Mouse (Mus musculus) activated CD4-positive, CD25-positive, alpha-beta regulatory T cell, adult 4 months (primary cell): ENCODE measurements around the gene Draxin. TPM values are rescaled to one million over a fixed set of nuclear protein-coding genes. Genes with fewer than 3 reads are reported as not detected.

ENCODE experiments used
- ATAC-seq: one replicate; pipeline ENCODE4 v1.8.0; 2017
- polyA plus RNA-seq, 2 experiments: library from polyadenylated mRNA; unstranded; fragments of 100-300 nt; shearing (Covaris generic); gene quantifications; one replicate each; pipeline ENCODE4 v1.2.1; 2017

The Draxin gene
- polyA plus RNA-seq, 2 experiments from 2014 or later: 0.11 TPM; not detected in 1

DNA sequence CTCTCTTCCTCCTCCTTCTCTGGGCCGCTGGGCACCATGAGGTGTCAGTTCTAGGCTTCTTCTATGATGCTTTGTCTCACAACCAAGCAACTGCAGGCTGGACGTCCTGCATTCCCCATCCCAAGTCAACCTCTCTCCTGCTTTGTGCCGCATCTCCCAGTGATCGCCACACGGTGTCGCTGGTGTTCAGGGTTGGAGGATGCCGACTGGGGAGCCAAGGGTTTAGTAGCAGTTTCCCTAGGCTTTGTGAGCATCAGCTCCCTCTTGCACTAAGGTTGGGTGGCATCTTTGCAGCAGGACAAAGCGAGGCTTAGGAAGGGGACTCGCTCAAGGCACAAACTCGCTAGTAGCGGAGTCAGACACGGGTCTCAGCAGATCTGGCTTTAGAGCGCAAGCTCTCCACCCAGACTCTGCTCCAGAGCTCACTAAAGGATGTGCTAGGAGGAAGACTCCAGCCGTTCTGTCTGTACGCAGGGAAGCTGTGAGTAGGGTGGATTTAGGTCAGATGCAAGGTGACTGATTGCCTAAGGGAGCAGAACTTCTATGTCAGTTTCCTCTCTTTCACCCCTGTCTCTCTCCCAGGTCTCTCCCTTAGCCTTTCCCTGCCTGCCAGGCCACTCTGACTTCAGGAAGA is 15.6 kb downstream of the Draxin start:
- ATAC-seq: peak; percentile 91

DNA sequence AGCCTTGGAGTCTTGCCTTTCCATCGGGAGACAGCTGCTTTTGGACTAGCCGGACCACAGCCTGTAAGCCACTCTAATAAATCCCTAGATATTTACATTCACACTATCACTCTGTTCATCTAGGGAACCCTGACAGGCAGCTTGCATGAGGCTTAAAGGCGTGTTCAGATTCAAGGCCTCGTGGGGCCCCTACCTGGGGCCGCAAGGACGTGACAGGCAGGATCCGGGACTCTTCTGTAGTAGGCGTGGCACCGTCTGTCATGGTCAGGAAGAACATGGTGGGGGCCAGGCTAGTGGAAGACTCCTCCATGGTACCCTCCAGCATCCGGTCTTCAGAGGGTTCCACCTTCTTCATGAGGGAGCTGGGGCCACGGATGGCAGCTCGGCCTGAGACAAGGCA is 18.0 kb downstream of the Draxin start:
- no peak for ATAC-seq

DNA sequence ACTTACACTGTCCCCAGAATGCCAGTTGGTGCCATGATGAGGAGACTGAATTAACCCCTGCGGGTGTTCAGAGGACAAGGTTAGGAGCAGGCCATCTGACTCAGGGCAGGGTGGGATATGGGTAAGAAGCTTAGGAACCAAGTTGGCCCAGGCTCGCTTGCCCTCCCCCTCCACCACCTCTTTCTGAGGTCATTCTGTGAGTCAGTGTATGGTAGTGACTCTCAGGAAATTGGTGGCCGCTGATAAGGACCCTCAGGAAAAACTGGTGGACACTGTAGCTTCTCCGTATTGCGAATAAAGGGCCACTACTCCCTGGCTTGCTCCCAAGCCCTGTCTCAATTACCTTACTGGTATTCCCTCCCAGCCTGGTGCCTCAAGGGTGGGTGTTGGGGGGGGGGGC is 21.3 kb downstream of the Draxin start:
- no peak for ATAC-seq

DNA sequence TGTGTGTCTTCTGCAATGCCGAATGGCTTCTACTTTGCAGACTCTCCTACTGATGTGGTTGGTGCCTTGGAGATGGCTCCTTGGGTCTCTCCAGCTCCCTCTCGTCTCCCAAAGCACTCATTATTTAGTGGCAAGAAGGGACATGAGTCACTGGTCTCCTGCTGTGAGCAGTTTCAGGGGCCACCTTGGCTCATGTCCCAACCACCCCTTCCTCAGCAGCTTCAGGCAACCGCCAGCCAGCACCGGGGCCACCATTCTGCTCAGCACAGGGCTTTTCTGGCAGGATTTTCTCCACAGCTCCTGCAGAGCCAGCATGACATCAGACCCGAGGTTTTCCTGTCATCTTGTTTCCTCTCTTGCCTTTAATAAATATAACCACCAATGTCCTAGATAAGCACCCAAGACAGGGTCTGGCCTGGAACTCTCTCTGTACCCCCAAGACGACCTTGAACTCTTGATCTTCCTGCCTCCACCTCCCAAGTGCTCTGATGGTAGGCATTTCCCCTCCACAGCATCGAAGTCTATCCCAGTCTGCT is 21.9 kb downstream of the Draxin start:
- ATAC-seq: no peak

DNA sequence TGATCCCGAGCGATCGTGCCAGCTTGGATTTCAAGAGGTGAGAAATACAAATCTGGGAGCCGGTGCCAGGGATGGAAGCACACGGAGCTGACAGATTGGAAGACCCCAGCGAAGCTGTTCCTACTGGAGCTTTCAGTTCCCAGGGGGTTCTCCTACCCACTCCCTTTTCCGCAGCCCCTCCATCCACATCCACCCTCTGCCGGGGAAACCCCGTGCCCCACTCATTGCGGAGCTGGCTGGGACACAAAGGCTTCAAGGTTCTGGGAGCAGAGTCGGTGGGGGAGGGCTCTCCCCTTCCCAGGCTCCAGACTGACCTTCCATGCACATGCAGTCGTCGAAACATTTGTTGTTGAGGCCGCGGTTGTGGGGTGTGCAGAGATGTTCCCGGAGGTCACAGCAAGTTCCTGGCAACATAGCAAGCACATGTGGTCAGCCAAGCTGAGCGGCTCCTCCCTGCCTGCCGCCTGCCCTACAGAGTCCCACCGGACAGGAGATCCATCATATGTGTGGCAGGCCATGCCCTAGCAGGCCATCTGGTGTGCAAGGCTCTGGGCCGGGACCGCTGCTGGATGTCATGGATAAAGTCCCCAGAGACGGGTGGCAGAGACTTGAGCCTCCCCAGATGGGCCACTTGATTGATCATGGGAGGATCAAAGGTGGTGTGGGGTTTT is 22.7 kb downstream of the Draxin start:
- no peak for ATAC-seq

DNA sequence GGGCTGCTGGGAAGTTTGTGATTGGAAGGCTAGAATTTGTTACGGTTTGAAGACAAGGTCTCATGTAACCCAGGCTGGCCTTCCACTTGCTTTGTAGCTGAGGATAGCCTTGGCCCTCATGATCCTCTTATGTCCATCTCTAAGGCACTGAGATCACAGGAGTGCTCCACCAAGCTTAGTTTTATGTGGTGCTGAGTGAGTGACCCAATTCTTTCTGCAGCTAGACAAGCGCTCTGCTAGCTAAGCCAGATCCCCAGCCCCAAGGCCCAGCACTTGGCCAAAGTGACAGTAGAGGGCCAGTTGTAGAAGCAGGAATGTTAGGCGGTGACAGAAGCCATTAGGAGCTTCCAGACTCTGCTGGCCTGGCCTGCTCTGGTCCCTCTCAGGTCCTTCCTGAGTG is 26.4 kb downstream of the Draxin start:
- no peak for ATAC-seq

DNA sequence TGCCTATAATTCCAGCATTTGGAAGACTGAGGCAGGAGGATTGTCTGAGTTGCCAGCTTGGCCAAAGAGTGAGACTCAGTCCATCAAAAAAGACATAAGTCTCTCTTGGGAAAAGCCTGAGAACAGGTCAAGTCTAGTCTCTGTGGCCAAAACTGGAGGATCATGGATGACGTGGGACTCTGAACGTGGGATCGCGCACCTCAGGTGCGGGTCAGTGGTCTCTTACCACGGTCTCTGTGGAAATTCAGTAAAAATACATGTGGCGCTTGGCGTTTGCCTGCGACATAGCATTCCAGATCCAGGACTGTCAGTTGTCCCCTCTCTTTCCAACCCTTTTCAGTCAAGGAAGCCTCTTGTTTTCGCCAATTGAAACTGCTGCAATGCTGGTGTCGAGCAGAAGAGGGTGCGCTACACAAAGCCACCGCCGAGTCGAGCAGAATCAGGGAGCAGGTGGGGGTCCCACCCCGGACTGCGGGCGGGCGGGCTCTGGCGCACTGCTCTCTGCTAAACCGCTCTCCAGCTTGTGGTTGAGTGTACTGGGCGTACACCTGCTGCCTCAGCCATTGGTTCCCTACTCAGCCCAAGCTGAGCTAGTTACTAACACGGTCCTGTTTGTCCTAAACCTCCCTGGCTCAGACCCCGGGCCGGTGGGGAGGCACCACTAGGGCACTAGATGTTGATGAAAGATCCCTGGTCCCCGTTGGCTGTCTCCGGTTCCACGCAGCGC is 28.5 kb downstream of the Draxin start:
- peak; percentile 43 for ATAC-seq

DNA sequence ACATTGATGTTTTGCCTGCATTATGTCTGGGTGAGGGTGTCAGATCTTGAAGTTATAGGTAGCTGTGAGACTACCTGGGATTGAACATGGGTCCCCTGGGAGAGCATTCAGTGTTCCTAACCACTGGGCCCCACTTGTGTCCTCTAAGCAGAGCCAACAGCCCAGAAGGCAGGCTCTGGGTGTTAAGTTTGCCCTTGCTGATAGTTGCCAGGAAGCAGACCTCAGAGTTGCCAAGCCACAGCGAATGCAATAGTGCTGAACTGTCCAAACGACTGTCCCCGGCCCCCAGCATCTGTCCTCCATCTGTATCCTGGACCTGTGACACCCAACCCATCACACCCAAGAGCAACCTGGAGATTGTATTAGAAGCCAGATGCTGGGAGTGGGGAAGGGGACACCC is 31.8 kb downstream of the Draxin start:
- no peak for ATAC-seq

DNA sequence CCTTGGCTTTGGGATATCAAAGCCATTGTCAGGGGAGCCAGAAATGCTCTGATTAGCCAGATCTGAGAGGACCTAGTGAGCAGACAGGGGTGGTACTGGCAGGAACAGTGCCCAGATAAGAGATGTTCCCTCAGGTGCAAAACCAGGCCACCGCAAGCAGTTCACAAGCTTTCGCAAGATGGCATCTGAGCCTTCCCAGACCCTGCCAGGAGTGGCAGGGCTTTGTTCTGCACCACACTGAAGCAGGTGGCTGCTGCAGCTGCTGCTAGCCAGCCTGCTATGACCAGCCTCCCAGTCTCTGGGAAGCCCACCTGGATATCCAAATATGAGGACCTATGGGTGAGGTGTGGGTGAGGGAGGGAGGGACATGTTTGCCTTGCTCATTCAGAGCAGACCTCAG is 32.6 kb downstream of the Draxin start:
- no peak for ATAC-seq

DNA sequence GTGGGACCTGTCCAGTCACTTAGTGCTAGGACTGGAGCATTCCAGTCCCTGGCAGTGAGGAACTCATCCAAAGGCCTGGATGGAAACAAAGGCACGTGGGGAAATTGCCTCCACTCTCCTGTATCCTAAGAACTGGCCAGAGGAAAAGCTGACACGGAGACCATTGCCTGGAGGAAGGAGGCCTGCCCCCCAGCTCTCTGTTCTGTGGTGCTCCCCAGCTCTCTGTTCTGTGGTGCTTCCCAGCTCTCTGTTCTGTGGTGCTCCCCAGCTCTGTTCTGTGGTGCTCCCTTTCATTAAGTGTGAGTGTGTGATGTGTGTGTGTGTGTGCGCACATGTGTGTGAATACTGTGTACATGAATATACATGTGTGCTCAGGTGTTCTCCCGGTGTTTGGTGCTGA is 35.4 kb downstream of the Draxin start:
- ATAC-seq: no peak

DNA sequence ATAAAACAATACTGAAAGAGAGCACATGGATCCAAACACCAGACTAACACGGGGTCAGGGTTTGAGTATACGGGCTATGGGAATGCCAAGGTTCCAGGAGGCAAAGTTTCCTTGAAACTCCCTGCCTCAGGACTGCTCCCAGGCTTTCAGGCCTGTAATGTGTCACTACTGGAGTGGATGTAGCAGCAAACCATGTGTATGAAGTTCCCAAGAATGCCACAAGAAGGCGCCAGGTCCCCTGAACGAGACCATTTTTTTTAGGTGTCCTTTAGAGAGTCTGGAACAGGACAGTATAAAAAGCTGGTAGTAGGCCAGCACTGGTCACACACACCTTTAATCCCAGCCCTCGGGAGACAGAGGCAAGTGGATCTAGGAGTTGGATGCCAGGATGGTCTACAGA is 36.3 kb downstream of the Draxin start:
- ATAC-seq: no peak

DNA sequence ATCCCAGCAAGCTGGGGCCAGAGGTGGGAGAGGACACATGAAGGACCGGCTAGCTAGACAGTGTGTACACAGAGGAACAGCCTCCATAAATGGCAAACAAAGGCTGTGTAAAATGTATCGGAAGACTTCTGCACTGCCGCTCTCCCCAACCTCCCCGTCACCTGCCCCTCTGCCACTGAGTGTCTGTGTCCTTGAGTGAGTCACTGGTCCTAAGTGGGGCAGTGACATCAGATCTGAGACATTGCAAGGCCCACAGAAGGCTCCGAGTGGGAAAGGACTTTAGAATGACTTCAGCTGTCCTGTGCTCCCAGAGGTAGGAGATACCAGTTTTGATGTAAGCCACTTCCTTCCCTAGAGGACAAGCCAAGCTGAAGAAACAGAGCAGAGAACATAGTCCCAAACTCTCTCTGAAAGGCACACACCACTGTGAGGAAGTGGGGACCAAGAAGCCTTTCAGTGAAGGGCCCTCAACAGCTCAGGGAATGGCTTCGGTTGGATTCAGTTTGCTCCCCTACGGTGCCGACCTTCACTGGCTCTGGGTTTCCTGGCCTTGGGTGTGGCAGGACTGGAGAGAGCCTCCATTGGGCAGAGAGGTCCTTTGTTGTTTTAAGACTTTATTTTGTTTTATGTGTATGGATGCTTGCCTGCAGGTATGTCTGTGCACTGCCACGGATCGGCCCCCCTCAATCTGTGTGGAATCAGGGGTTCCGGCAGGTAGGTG is 37.8 kb downstream of the Draxin start:
- no peak for ATAC-seq

DNA sequence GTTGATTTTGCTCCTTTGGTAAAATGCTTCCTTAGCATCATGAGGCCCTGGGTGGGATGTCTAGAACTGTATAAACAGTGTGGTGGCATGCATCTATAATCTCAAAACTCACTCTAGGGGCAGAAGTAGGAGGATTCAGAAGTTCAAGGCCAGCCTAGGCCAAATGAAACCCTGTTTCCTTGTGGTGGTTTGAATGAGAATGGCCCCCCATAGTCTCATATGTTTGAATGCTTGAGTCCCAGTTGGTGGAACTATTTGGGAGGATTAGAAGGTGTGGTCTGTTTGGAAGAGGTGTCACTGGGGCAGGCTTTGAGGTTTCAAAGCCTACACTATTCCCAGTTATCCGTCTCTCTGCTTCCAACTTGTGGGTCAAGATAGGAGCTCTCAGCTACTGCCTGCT is 39.3 kb downstream of the Draxin start:
- ATAC-seq: no peak

DNA sequence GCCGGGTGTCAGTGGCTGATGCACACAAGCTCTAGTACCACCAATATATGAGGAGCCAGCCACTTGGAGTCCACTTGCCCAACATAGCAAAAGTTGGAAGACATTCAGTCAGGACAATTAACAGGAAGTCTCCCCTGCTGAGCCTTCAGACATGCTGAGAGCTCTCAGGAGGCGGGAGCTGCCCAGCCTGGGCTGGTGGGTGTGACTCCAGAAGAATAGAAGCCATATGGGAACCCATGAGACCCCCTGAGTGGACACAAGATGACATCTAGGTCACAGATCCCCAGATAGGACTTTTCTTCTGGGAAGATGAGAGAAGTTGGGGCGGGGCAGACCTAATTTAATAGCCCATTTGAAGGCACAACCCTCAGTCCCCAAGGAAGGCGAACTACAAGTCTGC is 41.3 kb downstream of the Draxin start:
- ATAC-seq: no peak

DNA sequence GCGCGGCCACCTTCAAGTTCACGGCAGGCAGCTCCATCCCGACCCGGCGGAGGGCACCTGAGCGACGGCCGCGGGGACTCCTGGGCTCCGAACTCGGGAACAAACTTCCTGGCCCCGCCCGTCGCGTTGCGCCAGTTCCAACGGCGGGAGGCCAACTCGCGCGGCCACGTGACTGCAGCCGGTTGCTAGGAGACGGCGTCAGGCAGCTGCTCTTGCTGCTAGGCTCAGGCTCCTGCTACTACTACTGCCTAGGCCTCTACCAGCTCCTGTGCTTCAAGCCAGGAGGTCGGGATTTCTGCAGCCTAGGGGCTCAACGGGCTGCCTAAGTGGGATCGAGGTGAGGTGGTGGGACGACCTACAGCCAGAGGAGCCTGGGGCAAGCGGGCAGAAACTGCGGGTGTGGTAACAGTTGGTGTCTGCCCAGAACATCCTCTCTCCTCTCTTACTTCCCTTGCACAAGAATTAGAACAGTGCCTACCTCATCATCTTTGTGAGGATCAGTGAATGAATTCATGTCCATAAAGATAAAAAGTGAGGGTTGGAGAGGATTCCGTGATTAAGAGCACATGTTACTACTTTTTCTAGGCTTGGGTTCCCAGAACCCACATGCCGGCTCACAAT is 42.5 kb downstream of the Draxin start, which contains the start of gene Agtrap:
TSS of gene Agtrap (minus strand) at position 125 of the 621 bp plus-strand sequence.
- peak; percentile 99 for ATAC-seq

DNA sequence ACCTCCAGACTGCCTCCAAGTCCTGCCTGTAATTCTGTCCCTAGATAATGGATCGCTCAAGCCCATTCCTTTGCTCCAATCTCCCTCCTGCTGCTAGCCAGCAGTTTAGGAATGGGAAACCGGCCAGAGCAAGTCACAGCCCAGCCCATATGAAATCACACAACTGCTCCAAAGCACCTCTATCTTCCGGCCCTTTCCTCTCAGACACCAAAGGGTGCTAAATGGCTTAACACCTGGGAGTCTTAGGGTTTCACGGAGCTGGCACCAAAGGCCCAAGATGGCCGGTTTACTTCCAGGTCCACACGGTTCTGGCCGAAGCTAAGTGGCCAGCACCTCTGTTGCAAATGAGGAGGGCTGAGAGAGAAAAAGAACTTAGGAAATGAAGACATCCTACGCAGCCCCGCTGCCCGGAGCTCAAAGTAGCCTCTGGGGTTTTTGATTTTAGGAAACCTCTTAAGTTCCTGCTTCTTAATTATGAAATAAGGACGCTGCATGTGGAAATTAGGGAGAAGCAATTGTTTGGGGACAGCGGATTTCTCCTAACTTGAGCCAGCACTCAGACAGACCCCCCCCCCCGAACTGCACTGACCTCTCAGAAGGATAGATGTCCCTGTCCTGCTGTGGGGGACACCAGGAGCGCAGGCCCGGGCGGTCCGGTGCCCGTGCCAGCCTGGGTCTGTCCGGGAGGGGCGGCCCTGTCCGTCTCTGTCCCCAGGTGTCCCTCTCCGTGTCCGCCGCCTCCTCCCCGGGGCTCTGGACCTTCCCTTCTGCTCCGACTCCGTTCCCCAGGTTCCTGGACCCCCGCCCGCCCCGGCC is 43.2 kb downstream of the Draxin start:
- no peak for ATAC-seq

DNA sequence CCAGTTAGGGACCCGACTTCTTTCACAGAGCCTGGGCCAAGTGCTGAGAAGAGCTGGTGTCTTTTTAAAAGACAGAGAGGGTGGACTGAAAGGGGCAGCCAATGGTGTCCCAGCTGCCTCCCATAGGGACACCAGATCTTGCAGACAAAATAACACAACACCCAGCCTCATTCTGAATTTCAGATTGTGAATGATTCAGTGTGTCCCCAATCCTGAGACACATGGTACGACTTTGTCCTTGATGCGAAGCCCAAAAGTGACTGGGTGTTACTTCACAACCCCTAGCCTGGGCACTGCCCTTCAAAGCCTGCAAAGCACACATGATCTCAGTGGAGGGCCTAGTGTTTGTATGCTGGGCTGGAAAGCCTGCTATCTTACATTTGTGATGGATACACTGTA is 44.6 kb downstream of the Draxin start:
- no peak for ATAC-seq

DNA sequence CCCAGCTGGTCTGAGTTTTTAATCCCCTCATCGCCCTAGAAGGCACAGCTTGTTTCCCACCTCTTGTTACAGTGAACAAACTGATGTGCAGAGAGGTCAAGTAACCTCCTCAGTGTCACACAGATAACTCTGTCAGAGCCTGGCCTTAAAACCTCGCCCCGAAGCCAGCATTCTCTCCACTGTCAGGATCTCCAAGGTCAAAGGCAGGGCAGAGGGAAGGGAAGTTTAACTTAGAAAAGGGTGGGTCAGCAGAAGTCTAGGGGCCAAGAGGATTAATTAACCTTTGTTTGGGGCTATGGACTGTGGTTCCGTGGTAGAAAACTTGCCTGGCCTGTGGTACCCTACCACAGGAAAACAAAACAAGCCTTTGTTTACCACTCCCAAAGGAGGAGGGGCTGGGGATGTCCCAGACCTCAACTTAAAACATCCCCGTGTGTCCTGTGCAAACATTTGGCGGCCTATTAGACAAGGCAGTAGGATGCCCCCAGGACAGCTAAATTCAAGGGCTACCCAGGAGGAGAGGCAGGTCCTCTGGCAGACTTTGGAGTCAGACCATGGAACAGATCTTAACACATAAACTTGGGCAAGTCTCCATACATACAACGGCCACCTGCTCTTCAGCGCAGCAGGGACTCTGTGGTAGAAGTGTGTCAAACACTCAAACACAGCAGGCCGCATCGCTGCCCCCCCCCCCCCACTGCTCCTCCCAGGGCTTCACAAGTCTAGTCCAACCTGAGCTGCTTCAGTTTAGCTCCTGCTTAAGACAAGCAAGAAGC is 45.2 kb downstream of the Draxin start:
- no peak for ATAC-seq

DNA sequence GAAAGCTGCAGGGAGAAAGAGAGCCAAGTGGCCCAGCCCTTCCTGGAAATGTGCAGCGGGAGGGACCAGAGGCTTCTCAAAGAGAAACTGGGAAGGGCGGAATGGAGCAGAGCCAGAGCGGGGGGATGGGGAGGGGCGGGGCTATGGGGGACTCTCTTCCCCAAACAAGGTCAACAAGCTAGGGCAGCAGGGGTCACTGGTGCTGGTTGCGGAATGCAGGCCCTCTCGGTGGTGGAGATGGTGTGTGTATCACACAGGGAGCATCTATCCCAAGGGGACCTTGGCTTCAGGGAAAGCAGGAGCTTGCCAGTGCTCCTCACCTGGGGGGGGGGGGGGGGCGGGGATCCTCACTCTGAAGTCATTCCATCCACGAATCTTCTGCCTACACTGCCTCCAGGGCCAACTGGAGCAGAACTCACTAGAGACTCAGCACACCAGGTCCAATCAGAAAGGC is 46.2 kb downstream of the Draxin start:
- ATAC-seq: no peak

DNA sequence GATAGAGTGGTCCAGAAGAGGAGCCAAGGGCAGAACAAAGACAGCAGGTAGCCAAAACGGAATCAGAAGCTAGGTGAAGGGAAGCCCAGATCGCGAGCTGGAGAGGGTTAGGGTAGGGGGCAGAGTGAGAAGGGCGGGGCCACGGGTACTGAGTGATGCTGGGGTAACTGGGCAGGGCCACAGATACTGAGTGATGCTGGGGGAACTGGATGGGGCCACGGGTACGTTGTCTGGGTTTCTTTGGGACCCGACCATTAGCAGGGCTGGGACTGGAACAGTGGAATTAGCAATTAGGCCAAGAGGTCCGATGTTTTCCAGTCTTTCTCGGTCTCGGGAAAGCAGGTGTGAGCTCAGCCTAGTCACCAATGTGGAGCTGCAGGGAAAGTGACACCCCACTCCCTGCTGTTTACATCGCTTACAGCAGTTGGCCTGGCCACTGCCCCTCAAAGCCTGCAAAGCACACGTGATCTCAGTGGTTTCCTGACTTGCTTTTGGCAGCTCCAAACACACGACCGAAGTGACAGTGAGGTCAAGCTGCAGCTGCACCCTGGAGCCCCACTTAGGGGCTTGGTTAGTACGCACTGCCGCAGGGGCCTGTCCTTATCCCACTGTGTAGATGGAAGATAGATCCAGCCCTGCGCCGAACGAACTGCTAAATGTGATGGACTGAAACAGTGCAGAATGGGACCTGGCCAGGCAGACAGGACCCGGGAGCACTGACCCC is 47.2 kb downstream of the Draxin start:
- ATAC-seq: no peak
